ENCODE assay signal across 10 mouse cellular contexts in the genomic region with DNA sequence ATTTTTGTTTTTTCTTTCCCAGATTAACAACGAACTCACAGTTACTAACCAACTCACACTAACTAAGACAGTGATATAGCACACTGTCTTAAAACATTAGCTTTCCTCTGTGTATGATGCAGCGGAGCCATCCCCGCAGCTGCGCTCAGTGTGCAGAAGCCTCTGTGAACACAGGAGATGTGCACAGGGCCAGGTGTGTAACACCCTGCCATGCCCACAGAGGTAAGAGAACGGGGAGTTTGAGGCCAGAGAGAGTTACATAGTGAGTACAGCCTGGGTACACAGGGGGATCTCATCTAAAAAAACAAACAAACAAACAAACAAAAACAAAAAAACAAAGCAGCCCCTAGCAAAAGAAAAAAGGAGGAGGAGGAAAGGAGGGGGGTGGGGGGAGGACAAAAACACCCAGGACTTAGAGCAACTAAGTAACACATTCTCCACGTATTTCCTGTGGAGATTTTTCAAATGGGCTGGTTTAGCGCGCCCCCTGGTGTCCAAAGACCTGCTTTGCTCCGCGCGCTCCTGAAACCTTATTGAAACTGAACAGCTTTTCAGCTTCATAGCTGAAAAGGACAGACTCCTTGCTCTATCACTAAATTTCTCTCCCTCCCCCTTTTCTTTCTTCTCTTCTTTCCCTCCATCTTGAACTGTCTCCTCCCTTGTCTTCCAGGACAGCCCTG.
DNase-seq lines count a peak whose midpoint lies in the region; ATAC-seq and TF ChIP-seq lines count a peak whose summit lies in the region.
"Had no signal": no experiment of that assay in that cellular context is flagged by ENCODE, and none has a peak within 500 bp of the region (broad histone marks: within the 10 kb centered on the region; RNA-seq: fewer than 3 reads in every experiment).

No protein-coding gene starts in this region.

- no peak for TF ChIP-seq POLR2A in CH12.LX (IDR thresholded peaks at IDR 0.05; ENCODE audit: low read depth, low read length)

- in situ Hi-C loops in CH12.LX (cut with MboI; ENCODE audit: low pct_ligation_motif_present, low pct_unique_long_range_greater_than_20kb, low sequenced_read_pairs) = loop anchor here (25.0 kb wide), 1 partner anchor 566 kb away; no protein-coding TSS in a partner anchor

- DNase-seq in 3134 (ENCODE audit: extremely low read depth, insufficient read length, low spot score) = peak; percentile 23
- peak; percentile 1 for DNase-seq in CH12.LX (ENCODE audit: extremely low read depth)
- peak; percentile 43 for DNase-seq in c-Kit-positive CD71-negative TER-119-negative erythroid progenitor cells, embryonic 14.5 days (ENCODE audit: low read depth)
- DNase-seq in forebrain, embryonic 11.5 days (ENCODE audit: low spot score) = peak; percentile 84
- DNase-seq in kidney, postnatal 10 days = peak; percentile 88
- peak; percentile 15 to 27 for DNase-seq in lung, adult 18-20 months
- peak; percentile 72 for DNase-seq in right cerebral cortex, postnatal 25 days

- peaks cover 79% of the 10 kb centered on the region for H3K9me3 ChIP-seq in CH12.LX (replicated peaks; ENCODE audit: low read length)
- H3K9me3 ChIP-seq in forebrain, embryonic 11.5 days (ENCODE audit: control insufficient read depth, low read length) = no peaks in the 10 kb centered on the region
- H3K9me3 ChIP-seq: heart, embryonic 15.5 days; stomach, embryonic 15.5 days had no signal

- dilution Hi-C loops in CH12.LX (cut with MboI; ENCODE audit: extremely low pct_ligation_motif_present, extremely low pct_unique_long_range_greater_than_20kb, low sequenced_read_pairs) = no loop called here

- no peak overlapping the region for H3K4me2 ChIP-seq in CH12.LX (ENCODE audit: insufficient read depth, low read depth, poor library complexity, severe bottlenecking)
- H3K4me2 ChIP-seq in forebrain, embryonic 11.5 days (ENCODE audit: low read depth, low read length, severe bottlenecking) = no peak overlapping the region
- H3K4me2 ChIP-seq: heart, embryonic 15.5 days; stomach, embryonic 15.5 days had no signal

- H3K4me3 ChIP-seq in CH12.LX (replicated peaks in 1 of 3; ENCODE audit: low read depth in 2 of 3, low read length in 2 of 3, poor library complexity in 1 of 3) = no peak overlapping the region
- H3K4me3 ChIP-seq in forebrain, embryonic 11.5 days (ENCODE audit: low read depth, low read length) = no peak overlapping the region
- H3K4me3 ChIP-seq: heart, embryonic 15.5 days; stomach, embryonic 15.5 days had no signal

- ATAC-seq in forebrain, embryonic 11.5 days (replicated peaks; ENCODE audit: low FRiP score) = no peak; the same call in 1 of the 2 replicates
- no peak for ATAC-seq in erythroblast, adult 5-6 weeks (replicated peaks; ENCODE audit: low FRiP score, poor library complexity, severe bottlenecking)

- no peaks in the 10 kb centered on the region for H3K79me2 ChIP-seq in CH12.LX (replicated peaks; ENCODE audit: control insufficient read depth, extremely low read depth, insufficient read depth, poor library complexity, severe bottlenecking)

- no peaks in the 10 kb centered on the region for H3K36me3 ChIP-seq in CH12.LX (replicated peaks in 1 of 2; ENCODE audit: control insufficient read depth in 1 of 2, insufficient read depth in 1 of 2, low read length in 1 of 2)
- no peaks in the 10 kb centered on the region for H3K36me3 ChIP-seq in forebrain, embryonic 11.5 days (ENCODE audit: control insufficient read depth, insufficient read depth, low read length)
- H3K36me3 ChIP-seq: heart, embryonic 15.5 days; stomach, embryonic 15.5 days had no signal

- H3K27ac ChIP-seq in CH12.LX (ENCODE audit: insufficient read depth, low read depth) = no peak overlapping the region
- no peak overlapping the region for H3K27ac ChIP-seq in forebrain, embryonic 11.5 days (ENCODE audit: low read depth, low read length)
- H3K27ac ChIP-seq: heart, embryonic 15.5 days; stomach, embryonic 15.5 days had no signal

- no peak for TF ChIP-seq EP300 in CH12.LX (IDR thresholded peaks at IDR 0.05; ENCODE audit: low read length)

- no peak overlapping the region for H3K9ac ChIP-seq in CH12.LX (ENCODE audit: insufficient read depth, low read depth)
- H3K9ac ChIP-seq in forebrain, embryonic 11.5 days (ENCODE audit: low read length) = no peak overlapping the region
- H3K9ac ChIP-seq: heart, embryonic 15.5 days; stomach, embryonic 15.5 days had no signal

- TF ChIP-seq RAD21 in CH12.LX (IDR thresholded peaks at IDR 0.05; ENCODE audit: low read depth, low read length) = no peak; the same call in none of the 2 replicates

- no peaks in the 10 kb centered on the region for H3K4me1 ChIP-seq in CH12.LX (ENCODE audit: control insufficient read depth in 1 of 2, insufficient read depth in 2 of 2)
- H3K4me1 ChIP-seq in forebrain, embryonic 11.5 days (replicated peaks; ENCODE audit: control insufficient read depth, insufficient read depth, low read length) = peaks cover 5% of the 10 kb centered on the region; the same call in 1 of the 2 replicates
- H3K4me1 ChIP-seq: heart, embryonic 15.5 days; stomach, embryonic 15.5 days had no signal

- WGBS in forebrain, embryonic 11.5 days = 34% methylated on average over 11 of the region's 11 CpGs

- TF ChIP-seq CTCF in CH12.LX (conservative IDR thresholded peaks at IDR 0.05 in 1 of 2, IDR thresholded peaks at IDR 0.05 in 1 of 2; ENCODE audit: low read depth in 2 of 2, low read length in 2 of 2) = peak in 1 of 2 experiments; percentile 26; a peak in 2 of 4 replicates

- no peaks in the 10 kb centered on the region for H3K27me3 ChIP-seq in CH12.LX (replicated peaks)
- no peaks in the 10 kb centered on the region for H3K27me3 ChIP-seq in forebrain, embryonic 11.5 days (ENCODE audit: control insufficient read depth, insufficient read depth, low read length)
- H3K27me3 ChIP-seq: stomach, embryonic 15.5 days had no signal

TF ChIP-seq in CH12.LX, 34 proteins besides CTCF, POLR2A, EP300 and RAD21:
- TF ChIP-seq PAX5 (IDR thresholded peaks at IDR 0.05; ENCODE audit: low read length) (no peak), MYC (IDR thresholded peaks at IDR 0.05; ENCODE audit: low read depth, low read length) (no peak), JUND (conservative IDR thresholded peaks at IDR 0.05; ENCODE audit: low read depth, low read length) (no peak), E2F4 (IDR thresholded peaks at IDR 0.05; ENCODE audit: insufficient replicate concordance, low read depth, low read length) (no peak), NRF1 (IDR thresholded peaks at IDR 0.05; ENCODE audit: low read depth, low read length) (no peak), MAFK (IDR thresholded peaks at IDR 0.05; ENCODE audit: insufficient replicate concordance, low read length) (no peak), MAX (IDR thresholded peaks at IDR 0.05; ENCODE audit: low read length) (no peak), ZMIZ1 (IDR thresholded peaks at IDR 0.05; ENCODE audit: low read depth, low read length) (no peak)
TF ChIP-seq in CH12.LX: peak in this region for 0.

Comparison
In these comparisons a context has a peak if more than half of its experiments do, and no peak if none do; other contexts are left out.
1. DNase-seq: peak in every context shown above with its lines; median percentile 88 in kidney, postnatal 10 days; 84 in forebrain, embryonic 11.5 days; 72 in right cerebral cortex, postnatal 25 days; 43 in c-Kit-positive CD71-negative TER-119-negative erythroid progenitor cells, embryonic 14.5 days; 23 in 3134; 21 in lung, adult 18-20 months; 1 in CH12.LX.